Mouse (Mus musculus): ENCODE data around the gene Adamts8. TPM values are rescaled to one million over a fixed set of nuclear protein-coding genes. Genes with fewer than 3 reads are reported as not detected.

Adamts8 gene
- not detected in 2 replicates for polyA plus RNA-seq (2011; ENCODE audit: insufficient read depth, insufficient read length, low replicate concordance, missing spikeins)

DNA sequence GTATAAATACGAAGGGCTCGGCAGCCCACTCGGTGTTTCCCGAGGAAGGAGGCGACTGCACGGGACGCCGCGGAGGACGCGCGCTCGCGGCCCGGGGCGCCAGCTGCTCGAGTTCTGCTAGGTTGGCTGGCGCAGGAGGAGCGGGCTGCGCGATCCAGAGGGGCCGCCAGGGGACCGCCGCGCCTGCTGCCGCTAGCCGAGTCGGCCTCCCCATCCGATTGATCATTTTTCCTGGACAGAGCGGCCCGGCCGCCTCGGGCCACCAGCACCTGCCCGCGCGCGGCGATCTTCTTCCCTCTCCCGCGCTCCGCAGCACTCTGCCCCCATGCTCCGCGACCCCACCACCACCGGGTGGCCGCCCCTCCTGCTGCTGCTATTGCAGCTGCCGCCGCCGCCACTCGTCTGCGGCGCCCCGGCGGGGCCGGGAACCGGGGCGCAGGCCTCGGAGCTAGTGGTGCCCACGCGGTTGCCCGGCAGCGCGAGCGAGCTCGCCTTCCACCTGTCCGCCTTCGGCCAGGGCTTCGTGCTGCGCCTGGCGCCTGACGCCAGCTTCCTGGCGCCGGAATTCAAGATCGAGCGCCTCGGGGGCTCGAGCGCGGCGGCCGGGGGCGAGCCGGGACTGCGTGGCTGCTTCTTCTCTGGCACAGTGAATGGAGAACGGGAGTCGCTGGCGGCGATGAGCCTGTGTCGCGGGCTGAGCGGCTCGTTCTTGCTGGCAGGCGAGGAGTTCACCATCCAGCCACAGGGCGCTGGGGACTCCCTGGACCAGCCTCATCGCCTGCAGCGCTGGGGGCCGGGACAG is at the start of gene Adamts8:
TSS of gene Adamts8 (plus strand) at position 51 of the 802 bp plus-strand sequence.
- TF ChIP-seq POLR2A (IDR thresholded peaks at IDR 0.05; ENCODE audit: borderline replicate concordance, control insufficient read depth, low read depth, low read length): no peak
- TF ChIP-seq CTCF (IDR thresholded peaks at IDR 0.05; ENCODE audit: control insufficient read depth, insufficient read depth, low read length): no peak
- no peaks in the 10 kb centered on the region for H3K4me1 ChIP-seq (ENCODE audit: control insufficient read depth, insufficient read depth, low read length)
- H3K27ac ChIP-seq (ENCODE audit: control insufficient read depth, insufficient read depth, low read depth, low read length, poor library complexity): no peak within 1 kb of the TSS; the same call in 1 of the 2 replicates
- WGBS: 1% methylated on average over 90 of the region's 96 CpGs
- H3K4me3 ChIP-seq (replicated peaks; ENCODE audit: control insufficient read depth, low read depth, low read length): no peak within 1 kb of the TSS

DNA sequence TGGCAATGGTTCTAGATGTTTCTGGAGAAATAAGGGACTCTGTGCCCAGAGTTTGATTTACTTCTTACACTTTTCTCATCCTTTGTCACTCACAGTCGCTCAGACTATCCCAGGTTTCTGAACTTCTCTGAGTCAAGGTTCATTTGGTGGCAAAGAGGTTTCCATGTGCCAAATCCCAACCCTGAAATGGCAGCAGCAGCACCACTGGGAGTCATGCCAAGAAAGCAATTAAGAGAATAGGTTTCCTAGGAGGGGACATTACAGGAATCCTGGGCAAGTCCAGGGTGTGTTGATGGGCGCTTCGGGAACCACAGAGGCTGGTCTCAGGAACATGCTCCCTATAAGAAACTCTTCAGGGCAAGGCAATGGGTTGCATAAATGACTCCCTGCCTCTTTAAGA is 46.7 kb upstream of the Adamts8 start:
- no peak overlapping the region for H3K27ac ChIP-seq (ENCODE audit: control insufficient read depth, insufficient read depth, low read depth, low read length, poor library complexity)
- TF ChIP-seq CTCF (IDR thresholded peaks at IDR 0.05; ENCODE audit: control insufficient read depth, insufficient read depth, low read length): no peak
- TF ChIP-seq POLR2A (IDR thresholded peaks at IDR 0.05; ENCODE audit: borderline replicate concordance, control insufficient read depth, low read depth, low read length): no peak
- WGBS: 76% methylated on average over 3 of the region's 3 CpGs
- no peaks in the 10 kb centered on the region for H3K4me1 ChIP-seq (ENCODE audit: control insufficient read depth, insufficient read depth, low read length)
- no peak overlapping the region for H3K4me3 ChIP-seq (replicated peaks; ENCODE audit: control insufficient read depth, low read depth, low read length)

DNA sequence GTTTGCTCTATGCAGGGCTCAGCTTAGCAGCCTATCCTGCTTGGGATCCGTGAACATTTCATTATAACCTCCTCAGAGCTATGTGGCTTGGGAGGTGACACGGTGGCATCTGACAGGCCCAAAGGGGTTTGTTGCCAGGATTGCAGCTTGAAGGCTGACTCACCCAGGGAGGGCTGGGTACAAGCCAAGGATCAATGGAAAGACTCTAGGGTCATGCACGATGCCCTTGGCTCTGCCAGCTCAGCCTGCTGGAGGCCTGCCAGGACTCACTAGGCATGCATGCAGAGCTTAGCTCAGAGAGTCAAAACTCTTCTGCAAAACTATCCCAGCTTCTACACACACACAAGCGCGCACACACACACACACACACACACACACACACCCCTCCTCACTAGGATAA is 45.6 kb upstream of the Adamts8 start:
- Histone ChIP-seq H3K4me1 (ENCODE audit: control insufficient read depth, insufficient read depth, low read length) (no peaks in the 10 kb centered on the region), H3K27ac (ENCODE audit: control insufficient read depth, insufficient read depth, low read depth, low read length, poor library complexity) (no peak overlapping the region), H3K4me3 (replicated peaks; ENCODE audit: control insufficient read depth, low read depth, low read length) (no peak overlapping the region)
- 76% methylated on average over 5 of the region's 5 CpGs for WGBS
- TF ChIP-seq CTCF (IDR thresholded peaks at IDR 0.05; ENCODE audit: control insufficient read depth, insufficient read depth, low read length): no peak
- TF ChIP-seq POLR2A (IDR thresholded peaks at IDR 0.05; ENCODE audit: borderline replicate concordance, control insufficient read depth, low read depth, low read length): no peak

DNA sequence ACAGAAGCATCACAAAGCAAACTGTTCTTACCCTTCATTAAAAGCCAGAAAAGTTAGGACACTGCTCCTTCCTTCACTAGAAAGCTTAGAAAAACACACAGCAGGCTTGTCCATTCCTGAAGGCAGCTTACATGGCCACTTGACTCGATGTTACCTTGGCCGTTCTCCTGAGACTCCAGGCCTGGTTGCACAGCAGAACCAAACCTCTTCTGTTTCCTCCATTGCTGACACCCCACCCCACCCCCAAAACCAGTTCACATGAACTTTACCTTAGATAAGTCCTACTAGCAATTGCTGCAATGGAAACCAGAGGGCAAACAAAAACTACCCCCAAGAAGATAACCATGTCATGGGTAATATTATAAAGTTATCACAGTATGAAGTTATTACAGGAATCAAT is 45.2 kb upstream of the Adamts8 start:
- TF ChIP-seq CTCF (IDR thresholded peaks at IDR 0.05; ENCODE audit: control insufficient read depth, insufficient read depth, low read length) (no peak), POLR2A (IDR thresholded peaks at IDR 0.05; ENCODE audit: borderline replicate concordance, control insufficient read depth, low read depth, low read length) (no peak)
- H3K4me1 ChIP-seq (ENCODE audit: control insufficient read depth, insufficient read depth, low read length): no peaks in the 10 kb centered on the region
- 74% methylated on average over 2 of the region's 2 CpGs for WGBS
- H3K27ac ChIP-seq (ENCODE audit: control insufficient read depth, insufficient read depth, low read depth, low read length, poor library complexity): no peak overlapping the region
- no peak overlapping the region for H3K4me3 ChIP-seq (replicated peaks; ENCODE audit: control insufficient read depth, low read depth, low read length)

DNA sequence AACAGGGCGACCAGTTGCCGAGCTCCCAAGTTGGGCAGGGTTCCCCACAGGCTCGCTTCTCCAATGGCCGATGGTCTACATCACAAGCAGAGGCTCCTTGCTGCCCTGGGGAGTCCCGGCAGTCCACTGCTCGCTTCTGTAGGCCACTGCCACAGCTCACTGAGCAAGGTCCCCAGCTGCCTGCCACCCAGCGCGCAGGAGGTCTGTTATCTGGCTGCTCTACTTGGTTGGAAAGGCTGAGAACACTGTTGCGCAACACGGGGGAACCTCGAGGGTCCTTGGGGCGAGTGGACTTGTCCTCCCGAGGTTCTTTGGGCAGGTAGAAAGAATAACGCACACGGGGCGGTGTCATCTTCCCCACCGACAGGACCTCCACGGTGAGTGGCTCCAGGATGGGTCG is 40.2 kb upstream of the Adamts8 start:
- H3K27ac ChIP-seq (ENCODE audit: control insufficient read depth, insufficient read depth, low read depth, low read length, poor library complexity): no peak overlapping the region
- TF ChIP-seq POLR2A (IDR thresholded peaks at IDR 0.05; ENCODE audit: borderline replicate concordance, control insufficient read depth, low read depth, low read length) (no peak), CTCF (IDR thresholded peaks at IDR 0.05; ENCODE audit: control insufficient read depth, insufficient read depth, low read length) (no peak)
- no peaks in the 10 kb centered on the region for H3K4me1 ChIP-seq (ENCODE audit: control insufficient read depth, insufficient read depth, low read length)
- WGBS: 88% methylated on average over 19 of the region's 19 CpGs
- H3K4me3 ChIP-seq (replicated peaks; ENCODE audit: control insufficient read depth, low read depth, low read length): no peak overlapping the region

DNA sequence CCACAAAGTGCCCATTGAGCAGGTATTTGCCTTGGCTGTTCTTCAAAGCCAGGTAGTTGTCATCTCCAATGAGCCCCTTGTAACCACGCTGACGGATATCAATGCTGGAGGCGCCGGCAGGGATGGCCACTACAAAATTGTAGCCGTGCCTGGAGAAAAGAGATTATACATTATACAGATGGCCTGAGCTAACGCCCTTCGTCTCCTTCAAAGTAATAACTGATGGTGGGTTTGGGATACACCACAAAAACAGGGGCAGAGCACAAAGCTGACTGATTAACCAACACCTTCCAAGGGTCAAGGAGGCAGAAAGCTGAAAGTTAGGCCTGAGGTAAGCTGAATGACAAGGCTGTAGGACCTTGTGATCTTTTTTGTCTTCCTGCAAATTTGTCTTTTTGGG is 39.7 kb upstream of the Adamts8 start:
- H3K4me3 ChIP-seq (replicated peaks; ENCODE audit: control insufficient read depth, low read depth, low read length): no peak overlapping the region
- 85% methylated on average over 7 of the region's 7 CpGs for WGBS
- H3K27ac ChIP-seq (ENCODE audit: control insufficient read depth, insufficient read depth, low read depth, low read length, poor library complexity): no peak overlapping the region
- H3K4me1 ChIP-seq (ENCODE audit: control insufficient read depth, insufficient read depth, low read length): no peaks in the 10 kb centered on the region
- TF ChIP-seq POLR2A (IDR thresholded peaks at IDR 0.05; ENCODE audit: borderline replicate concordance, control insufficient read depth, low read depth, low read length) (no peak), CTCF (IDR thresholded peaks at IDR 0.05; ENCODE audit: control insufficient read depth, insufficient read depth, low read length) (no peak)

DNA sequence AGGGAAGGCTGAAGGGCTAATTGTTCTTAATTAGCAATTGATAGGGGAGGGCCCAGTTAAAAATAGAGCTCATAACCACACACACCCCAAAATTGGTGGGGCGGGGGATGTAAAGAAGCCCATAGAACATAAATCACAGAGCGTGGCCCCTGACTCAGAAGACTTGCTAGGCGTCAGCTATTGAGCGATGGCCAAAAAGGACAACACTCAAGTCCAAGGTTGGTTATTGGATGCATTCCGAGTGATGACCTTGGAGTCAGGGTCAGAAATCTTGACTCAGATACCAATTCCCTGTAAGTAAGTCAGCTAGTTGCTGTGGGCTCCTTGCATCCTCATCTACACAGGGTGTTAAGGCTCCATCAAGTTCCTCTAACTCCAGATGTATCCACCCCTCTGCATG is 39.1 kb upstream of the Adamts8 start:
- Histone ChIP-seq H3K4me3 (replicated peaks; ENCODE audit: control insufficient read depth, low read depth, low read length) (no peak overlapping the region), H3K27ac (ENCODE audit: control insufficient read depth, insufficient read depth, low read depth, low read length, poor library complexity) (no peak overlapping the region), H3K4me1 (ENCODE audit: control insufficient read depth, insufficient read depth, low read length) (no peaks in the 10 kb centered on the region)
- 86% methylated on average over 5 of the region's 5 CpGs for WGBS
- TF ChIP-seq CTCF (IDR thresholded peaks at IDR 0.05; ENCODE audit: control insufficient read depth, insufficient read depth, low read length) (no peak), POLR2A (IDR thresholded peaks at IDR 0.05; ENCODE audit: borderline replicate concordance, control insufficient read depth, low read depth, low read length) (no peak)

DNA sequence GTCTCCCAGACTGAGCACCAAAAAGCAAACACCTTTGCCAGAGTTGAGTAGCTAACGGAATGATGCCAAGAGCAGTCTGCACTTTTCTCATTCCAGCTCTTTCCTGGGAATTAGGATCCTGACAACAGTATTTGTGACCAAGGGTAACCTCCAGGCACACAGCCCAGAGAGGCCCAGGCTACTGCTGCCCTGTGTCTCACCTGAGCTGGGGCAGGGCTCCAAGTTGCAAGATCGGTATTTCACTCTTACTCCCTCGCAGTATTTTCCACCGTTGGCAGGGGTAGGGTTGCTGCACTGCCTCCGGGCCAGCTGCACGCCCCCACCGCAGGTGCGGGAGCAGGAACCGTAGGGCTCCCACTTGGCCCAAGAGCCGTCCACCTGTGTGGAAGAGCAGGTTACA is 36.5 kb upstream of the Adamts8 start:
- H3K4me3 ChIP-seq (replicated peaks; ENCODE audit: control insufficient read depth, low read depth, low read length): no peak overlapping the region
- H3K27ac ChIP-seq (ENCODE audit: control insufficient read depth, insufficient read depth, low read depth, low read length, poor library complexity): no peak overlapping the region
- no peaks in the 10 kb centered on the region for H3K4me1 ChIP-seq (ENCODE audit: control insufficient read depth, insufficient read depth, low read length)
- 85% methylated on average over 10 of the region's 10 CpGs for WGBS
- TF ChIP-seq POLR2A (IDR thresholded peaks at IDR 0.05; ENCODE audit: borderline replicate concordance, control insufficient read depth, low read depth, low read length): no peak
- TF ChIP-seq CTCF (IDR thresholded peaks at IDR 0.05; ENCODE audit: control insufficient read depth, insufficient read depth, low read length): no peak
